14 mouse cellular contexts compared by ENCODE assay signal in genomic region chr5:107017544-107017943, GRCm38 (mm10). TPM values are rescaled to one million over a fixed set of nuclear protein-coding genes. Genes with fewer than 3 reads are reported as not detected.
DNase-seq lines count a peak whose midpoint lies in the region; ATAC-seq and TF ChIP-seq lines count a peak whose summit lies in the region.
"Had no signal": no experiment of that assay in that cellular context is flagged by ENCODE, and none has a peak within 500 bp of the region (broad histone marks: within the 10 kb centered on the region; RNA-seq: fewer than 3 reads in every experiment).

No protein-coding gene starts in this region.

- H3K9ac ChIP-seq in forebrain, postnatal 0 days, result no peak overlapping the region
- H3K9ac ChIP-seq in forebrain, embryonic 14.5 days (ENCODE audit: low read length), result no peak overlapping the region
- no peak overlapping the region for H3K9ac ChIP-seq in lung, embryonic 14.5 days
- H3K9ac ChIP-seq: embryonic facial prominence, embryonic 15.5 days; liver, embryonic 15.5 days had no signal

- no peak for DNase-seq in forebrain, postnatal 0 days
- no peak for DNase-seq in forebrain, embryonic 14.5 days (ENCODE audit: low spot score)
- no peak for DNase-seq in lung, embryonic 14.5 days
- no peak for DNase-seq in lung, adult 18-20 months
- DNase-seq in Patski (ENCODE audit: low read depth, low spot score), result no peak
- no peak for DNase-seq in yolk sac, embryonic 10.5 days (ENCODE audit: low spot score)
- DNase-seq in embryo, embryonic 9.5 days (ENCODE audit: extremely low spot score), result no peak
- DNase-seq: adrenal gland, adult 2 months; kidney, adult 8-10 months; layer of hippocampus, postnatal 36 days; midbrain, embryonic 14.5 days had no signal

- ATAC-seq in forebrain, postnatal 0 days, result no peak
- ATAC-seq in forebrain, embryonic 14.5 days, result no peak
- ATAC-seq in lung, embryonic 14.5 days (ENCODE audit: insufficient read depth), result no peak
- ATAC-seq in Patski, result no peak
- 0 out of 2 replicates have a peak, but pooled peaks have one; percentile 23 for ATAC-seq in megakaryocyte, adult 5-6 weeks (ENCODE audit: poor library complexity, severe bottlenecking)

- H3K4me1 ChIP-seq in forebrain, postnatal 0 days (ENCODE audit: insufficient read depth), result no peaks in the 10 kb centered on the region
- no peaks in the 10 kb centered on the region for H3K4me1 ChIP-seq in forebrain, embryonic 14.5 days (ENCODE audit: control insufficient read depth, insufficient read depth, low read length)
- H3K4me1 ChIP-seq in lung, embryonic 14.5 days (ENCODE audit: insufficient read depth), result peaks cover 29% of the 10 kb centered on the region

- in situ Hi-C loops in Patski (cut with MboI; ENCODE audit: low pct_unique_long_range_greater_than_20kb), result no loop called here

- no peak overlapping the region for H3K4me2 ChIP-seq in forebrain, postnatal 0 days (ENCODE audit: low read depth)
- no peak overlapping the region for H3K4me2 ChIP-seq in forebrain, embryonic 14.5 days (ENCODE audit: low read length)
- H3K4me2 ChIP-seq in lung, embryonic 14.5 days, result no peak overlapping the region
- H3K4me2 ChIP-seq: embryonic facial prominence, embryonic 15.5 days; liver, embryonic 15.5 days had no signal

- H3K4me3 ChIP-seq in forebrain, postnatal 0 days (ENCODE audit: low read depth, low read length), result no peak overlapping the region
- no peak overlapping the region for H3K4me3 ChIP-seq in forebrain, embryonic 14.5 days (ENCODE audit: low read depth, low read length)
- no peak overlapping the region for H3K4me3 ChIP-seq in lung, embryonic 14.5 days (ENCODE audit: low read depth, low read length)
- H3K4me3 ChIP-seq: embryonic facial prominence, embryonic 15.5 days; liver, embryonic 15.5 days had no signal

- H3K27me3 ChIP-seq in forebrain, postnatal 0 days (ENCODE audit: insufficient read depth, low read length), result no peaks in the 10 kb centered on the region
- H3K27me3 ChIP-seq in forebrain, embryonic 14.5 days (replicated peaks; ENCODE audit: control insufficient read depth, insufficient read depth, low read length), result no peaks in the 10 kb centered on the region
- H3K27me3 ChIP-seq in lung, embryonic 14.5 days (ENCODE audit: insufficient read depth, low read length), result no peaks in the 10 kb centered on the region
- H3K27me3 ChIP-seq in Patski, result no peaks in the 10 kb centered on the region
- H3K27me3 ChIP-seq: embryonic facial prominence, embryonic 15.5 days; liver, embryonic 15.5 days had no signal

- peak; percentile 8; the same call in 1 of the 2 replicates for TF ChIP-seq CTCF in forebrain, postnatal 0 days (IDR thresholded peaks at IDR 0.05; ENCODE audit: low read depth)
- TF ChIP-seq CTCF in lung, embryonic 14.5 days (IDR thresholded peaks at IDR 0.05; ENCODE audit: low read depth), result peak; percentile 52
- peak; percentile 72 for TF ChIP-seq CTCF in Patski (IDR thresholded peaks at IDR 0.05)

- POLR2A ChIA-PET in Patski (lab: Charles Lee), result no interaction called here

- WGBS in forebrain, postnatal 0 days, result 58% methylated on average over 2 of the region's 2 CpGs
- WGBS in forebrain, embryonic 14.5 days, result 54% methylated on average over 2 of the region's 2 CpGs
- 68% methylated on average over 2 of the region's 2 CpGs for WGBS in lung, embryonic 14.5 days

- no peaks in the 10 kb centered on the region for H3K36me3 ChIP-seq in forebrain, postnatal 0 days (ENCODE audit: insufficient read depth)
- no peaks in the 10 kb centered on the region for H3K36me3 ChIP-seq in forebrain, embryonic 14.5 days (ENCODE audit: control insufficient read depth, insufficient read depth, low read length)
- no peaks in the 10 kb centered on the region for H3K36me3 ChIP-seq in lung, embryonic 14.5 days (ENCODE audit: insufficient read depth)
- H3K36me3 ChIP-seq: embryonic facial prominence, embryonic 15.5 days; liver, embryonic 15.5 days had no signal

- CTCF ChIA-PET in Patski (lab: Charles Lee), result interaction anchor here (0.7 to 2.2 kb wide), 5 partner anchors 12 to 501 kb away, joined by 3 to 6 read pairs (median 3); no protein-coding TSS in a partner anchor

- no peak overlapping the region for H3K27ac ChIP-seq in forebrain, postnatal 0 days (ENCODE audit: low read depth, low read length)
- H3K27ac ChIP-seq in forebrain, embryonic 14.5 days (ENCODE audit: low read depth, low read length), result no peak overlapping the region
- no peak overlapping the region for H3K27ac ChIP-seq in lung, embryonic 14.5 days (ENCODE audit: low read depth)
- H3K27ac ChIP-seq: embryonic facial prominence, embryonic 15.5 days; liver, embryonic 15.5 days had no signal

- H3K9me3 ChIP-seq in forebrain, postnatal 0 days (ENCODE audit: low read length), result no peaks in the 10 kb centered on the region
- no peaks in the 10 kb centered on the region for H3K9me3 ChIP-seq in forebrain, embryonic 14.5 days (replicated peaks; ENCODE audit: control insufficient read depth, low read length)
- H3K9me3 ChIP-seq in lung, embryonic 14.5 days (ENCODE audit: low read depth, low read length), result no peaks in the 10 kb centered on the region
- H3K9me3 ChIP-seq: embryonic facial prominence, embryonic 15.5 days; liver, embryonic 15.5 days had no signal

RNA-seq across cellular contexts. Expression of gene Cdc7, which starts 53.4 kb away (rescaled TPM):
- 29.9 and 36.8 TPM in 2 replicates for total RNA-seq in forebrain, postnatal 0 days (2014; rRNA removed)
- 18.4 and 23.5 TPM in 2 replicates for polyA plus RNA-seq in forebrain, postnatal 0 days (2015; fragmentation: Nextera tagmentation; extraction: Ambion mirVana)
- polyA plus RNA-seq in forebrain, embryonic 14.5 days (2014; fragmentation: Nextera tagmentation; extraction: Ambion mirVana), result 35.2 and 40.7 TPM in 2 replicates
- polyA plus RNA-seq in lung, embryonic 14.5 days (2014; fragmentation: Nextera tagmentation; extraction: Ambion mirVana), result 55.1 and 56.6 TPM in 2 replicates
- polyA plus RNA-seq in Patski (2021), result 11.7 TPM
- 19.6 and 21.5 TPM in 2 replicates for total RNA-seq in megakaryocyte, adult 5-6 weeks (2015)
- total RNA-seq in megakaryocyte, adult 5-6 weeks (2017), result 20.5 and 22.7 TPM in 2 replicates

Comparison
In these comparisons a context has a peak if more than half of its experiments do, and no peak if none do; other contexts are left out.
1. CTCF ChIP-seq: peak in every context shown above with its lines; median percentile 72 in Patski; 52 in lung, embryonic 14.5 days; 8 in forebrain, postnatal 0 days.